Mouse (Mus musculus) liver, adult 2 months (tissue): Measurements from ENCODE around the gene Scamp1. TPM values are rescaled to one million over a fixed set of nuclear protein-coding genes. Genes with fewer than 3 reads are reported as not detected.

ENCODE experiments used
- DNase-seq: peaks from one replicate; pipeline ENCODE4 v3.0.0-alpha.2; 2011; ENCODE audit warnings: low read depth, low spot score; ENCODE audit errors: extremely low read depth
- H3K27ac ChIP-seq: fragments of 200-500 bp; replicated peaks from 2 replicates; pipeline ENCODE4 v1.5.1; 2012; ENCODE audit warnings: low read depth, mild to moderate bottlenecking, control low read depth, inconsistent platforms, low read length; ENCODE audit not compliant: insufficient read depth
- H3K27me3 ChIP-seq: fragments of 200-500 bp; 2 replicates; pipeline ENCODE4 v1.6.1; 2012; ENCODE audit warnings: mild to moderate bottlenecking, moderate library complexity, low read length, inconsistent platforms; ENCODE audit not compliant: control insufficient read depth, insufficient read depth
- H3K36me3 ChIP-seq: fragments of 200-500 bp; 2 replicates; pipeline ENCODE4 v1.6.1; 2012; ENCODE audit warnings: low read length, inconsistent platforms; ENCODE audit not compliant: control insufficient read depth, insufficient read depth
- H3K4me1 ChIP-seq: fragments of 200-500 bp; 2 replicates; pipeline ENCODE4 v1.6.1; 2011; ENCODE audit warnings: low read length; ENCODE audit not compliant: control insufficient read depth, insufficient read depth
- H3K4me3 ChIP-seq: fragments of 200-500 bp; 2 replicates; pipeline ENCODE4 v1.5.1; 2011; ENCODE audit warnings: low read depth, mild to moderate bottlenecking, control low read depth, low read length, moderate library complexity; ENCODE audit not compliant: insufficient read depth
- H3K79me2 ChIP-seq: fragments of 200-500 bp; 2 replicates; pipeline ENCODE4 v1.6.1; 2012; ENCODE audit warnings: inconsistent platforms, mild to moderate bottlenecking, low read length, moderate library complexity; ENCODE audit not compliant: control insufficient read depth, insufficient read depth
- H3K9ac ChIP-seq: fragments of 200-500 bp; 2 replicates; pipeline ENCODE4 v1.6.1; 2012; ENCODE audit warnings: low read depth, mild to moderate bottlenecking, control low read depth, inconsistent platforms, low read length
- CTCF ChIP-seq: fragments of 200-500 bp; IDR thresholded peaks from 2 replicates; pipeline ENCODE4 v1.5.1; 2011; ENCODE audit warnings: low read depth, low read length, control low read depth
- POLR2A ChIP-seq: fragments of 200-500 bp; IDR thresholded peaks from 2 replicates; pipeline ENCODE4 v1.6.1; 2011; ENCODE audit warnings: low read length, control low read depth; ENCODE audit not compliant: insufficient read depth; ENCODE audit errors: extremely low read depth
- WGBS: fragments of 180-500 bp; shearing (Covaris S2); methylation state at CpG from one replicate; pipeline ENCODE4 v1.1.7; 2018; 5-methylcytosine and 5-hydroxymethylcytosine counted together
- polyA plus RNA-seq: library from polyadenylated mRNA; depleted of rRNA; stranded (reverse); fragments of >200 nt; gene quantifications from 2 replicates; pipeline ENCODE4 v1.2.3, GENCODE M21; 2012
- total RNA-seq: library from RNA; depleted of rRNA; stranded (reverse); fragments of >200 nt; gene quantifications from 2 replicates; pipeline ENCODE4 v1.2.3, GENCODE M21; 2014

The Scamp1 gene
- total and polyA plus RNA-seq, 2 experiments = 15.8 to 24.3 TPM

DNA sequence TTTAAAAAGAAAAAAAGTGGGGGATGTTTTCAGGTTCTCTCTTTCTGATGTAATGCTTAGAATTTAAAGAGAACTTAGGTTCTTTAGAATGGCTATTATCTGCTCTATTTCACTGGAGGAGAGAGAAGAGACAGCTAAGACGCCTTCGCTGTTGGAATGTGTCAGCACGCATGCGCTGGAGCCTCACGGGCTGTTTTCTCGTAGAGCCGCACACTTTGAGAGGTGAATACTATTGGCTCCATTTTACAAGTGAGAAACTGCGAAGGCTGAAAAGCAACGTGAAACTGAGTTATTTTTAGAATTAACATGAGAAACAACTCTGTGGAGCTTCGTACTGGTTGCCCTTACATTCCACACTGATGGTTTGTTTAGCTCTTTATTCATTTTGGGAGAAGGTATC is 8.3 kb upstream of the Scamp1 start:
- 84% methylated on average over 10 of the region's 10 CpGs for WGBS
- H3K79me2 ChIP-seq = no peaks in the 10 kb centered on the region
- DNase-seq = no peak
- no peak overlapping the region for H3K27ac ChIP-seq
- H3K4me3 ChIP-seq = no peak overlapping the region
- peaks cover 2% of the 10 kb centered on the region for H3K4me1 ChIP-seq
- H3K36me3 ChIP-seq = no peaks in the 10 kb centered on the region
- H3K9ac ChIP-seq = no peak overlapping the region
- no peaks in the 10 kb centered on the region for H3K27me3 ChIP-seq
- TF ChIP-seq POLR2A = no peak
- TF ChIP-seq CTCF = no peak

DNA sequence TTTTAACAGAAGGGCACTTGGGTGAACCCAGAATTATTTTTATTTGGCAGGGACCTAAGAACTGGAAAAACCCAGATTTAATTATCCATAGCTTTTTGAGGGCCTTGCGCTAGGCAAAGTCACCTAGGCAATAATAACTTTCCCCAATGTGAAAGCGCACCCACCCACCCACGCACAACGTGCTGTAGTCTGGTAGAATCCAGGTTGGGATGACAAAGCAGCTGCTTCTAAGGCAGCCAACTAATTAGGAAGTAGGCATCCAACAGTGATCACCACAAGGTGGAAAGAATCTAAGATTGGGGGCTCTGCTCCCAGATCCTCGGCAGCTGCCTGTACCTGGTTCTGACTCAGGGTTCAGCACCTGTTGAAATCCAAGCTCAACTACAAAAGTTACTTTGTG is 538 bp upstream of the Scamp1 start:
- DNase-seq = no peak
- no peaks in the 10 kb centered on the region for H3K27me3 ChIP-seq
- no peak overlapping the region for H3K27ac ChIP-seq
- no peak overlapping the region for H3K9ac ChIP-seq
- WGBS = 40% methylated on average over 5 of the region's 5 CpGs
- TF ChIP-seq POLR2A (no peak), CTCF (no peak)
- H3K36me3 ChIP-seq = no peaks in the 10 kb centered on the region
- H3K79me2 ChIP-seq = peaks cover 8% of the 10 kb centered on the region; the same call in 1 of the 2 replicates
- H3K4me3 ChIP-seq = no peak overlapping the region
- H3K4me1 ChIP-seq = peaks cover 8% of the 10 kb centered on the region; the same call in 1 of the 2 replicates

GRCm38 (mm10) chr13:94284543-94285269 is 951 bp downstream of the Scamp1 start:
- Histone ChIP-seq H3K9ac (peak overlapping the region; percentile 96), H3K4me3 (peak overlapping the region; percentile 69), H3K36me3 (no peaks in the 10 kb centered on the region), H3K79me2 (peaks cover 14% of the 10 kb centered on the region), H3K27me3 (no peaks in the 10 kb centered on the region), H3K4me1 (peaks cover 11% of the 10 kb centered on the region; the same call in 1 of the 2 replicates), H3K27ac (peak overlapping the region; percentile 82)
- under 1% methylated on average over 63 of the region's 65 CpGs for WGBS
- DNase-seq = peak; percentile 69
- no peak for TF ChIP-seq POLR2A
- no peak for TF ChIP-seq CTCF

DNA sequence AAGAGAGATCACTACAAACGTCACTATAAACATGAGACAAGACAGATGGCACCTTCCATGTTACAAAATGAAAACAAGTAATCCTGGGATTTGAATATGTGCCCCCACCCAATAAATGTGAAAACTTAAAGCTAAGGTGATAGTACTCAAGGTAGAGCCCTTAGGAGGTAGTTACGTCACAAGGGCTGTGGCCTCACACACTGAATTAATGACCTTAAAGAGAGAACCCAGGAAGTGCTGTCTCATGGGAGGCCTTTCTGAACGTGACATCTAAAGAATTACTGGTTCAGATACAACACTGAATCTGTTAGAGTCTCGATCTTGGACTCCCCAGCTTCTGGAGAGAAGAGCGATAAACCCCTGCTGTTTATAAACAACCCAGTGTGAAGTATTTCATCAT is 6.2 kb downstream of the Scamp1 start:
- Histone ChIP-seq H3K79me2 (peaks cover 40% of the 10 kb centered on the region), H3K4me3 (no peak overlapping the region), H3K27ac (peak overlapping the region; percentile 44; the same call in 1 of the 2 replicates), H3K36me3 (no peaks in the 10 kb centered on the region), H3K27me3 (no peaks in the 10 kb centered on the region), H3K4me1 (peaks cover 14% of the 10 kb centered on the region; the same call in 1 of the 2 replicates), H3K9ac (no peak overlapping the region)
- WGBS = 41% methylated on average over 5 of the region's 5 CpGs
- peak; percentile 52 for DNase-seq
- TF ChIP-seq POLR2A = no peak
- no peak for TF ChIP-seq CTCF

DNA sequence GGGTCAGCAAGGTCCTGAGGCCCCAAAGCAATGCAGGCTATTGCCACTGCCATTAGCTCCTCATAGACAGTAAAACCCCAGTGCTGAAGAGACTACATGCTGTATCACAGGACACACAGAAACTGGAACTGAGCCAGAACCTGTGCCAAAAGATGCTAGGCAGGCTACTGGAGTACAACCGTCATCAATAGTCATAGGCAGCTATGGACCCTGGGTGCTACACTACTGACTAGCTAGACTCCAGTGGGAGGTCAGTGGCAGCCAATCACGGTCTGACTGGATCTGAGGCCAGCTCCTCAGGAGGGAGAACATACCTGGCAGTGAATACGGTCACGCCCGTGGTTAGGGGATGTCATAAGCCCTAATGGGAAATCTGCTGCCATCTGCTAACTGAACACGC is 14.4 kb downstream of the Scamp1 start:
- 93% methylated on average over 6 of the region's 6 CpGs for WGBS
- H3K9ac ChIP-seq = no peak overlapping the region
- H3K4me1 ChIP-seq = no peaks in the 10 kb centered on the region
- H3K27ac ChIP-seq = no peak overlapping the region
- no peak overlapping the region for H3K4me3 ChIP-seq
- H3K27me3 ChIP-seq = no peaks in the 10 kb centered on the region
- peaks cover 43% of the 10 kb centered on the region for H3K79me2 ChIP-seq
- DNase-seq = no peak
- H3K36me3 ChIP-seq = no peaks in the 10 kb centered on the region
- TF ChIP-seq CTCF (no peak), POLR2A (no peak)

GRCm38 (mm10) chr13:94268201-94268600 is 17.5 kb downstream of the Scamp1 start:
- peaks cover 43% of the 10 kb centered on the region for H3K79me2 ChIP-seq
- no peak overlapping the region for H3K9ac ChIP-seq
- H3K27me3 ChIP-seq = no peaks in the 10 kb centered on the region
- DNase-seq = no peak
- no peak overlapping the region; the same call in 1 of the 2 replicates for H3K27ac ChIP-seq
- no peaks in the 10 kb centered on the region for H3K4me1 ChIP-seq
- no peak overlapping the region for H3K4me3 ChIP-seq
- TF ChIP-seq POLR2A = no peak
- TF ChIP-seq CTCF = no peak
- no peaks in the 10 kb centered on the region for H3K36me3 ChIP-seq
- 48% methylated on average over 7 of the region's 7 CpGs for WGBS
